Mouse (Mus musculus) ES-Bruce4 (cell line): Measurements from ENCODE around the gene Larp4. TPM values are rescaled to one million over a fixed set of nuclear protein-coding genes. Genes with fewer than 3 reads are reported as not detected.
A peak's percentile ranks its signal among the peaks of the same experiment; 100 is the strongest.
"Not testable (repeated sequence)": the region's sequence is repeated elsewhere in the genome, so short reads cannot be mapped to it uniquely, and the experiment has no call there.

Experiments
- H3K27ac ChIP-seq: 2 replicates; pipeline ENCODE4 v1.5.1; 2012; ENCODE audit warnings: low read length, inconsistent platforms; ENCODE audit not compliant: insufficient read depth
- H3K27me3 ChIP-seq: 2 replicates; pipeline ENCODE4 v1.6.1; 2012; ENCODE audit warnings: mild to moderate bottlenecking, low read length, inconsistent platforms; ENCODE audit not compliant: control insufficient read depth, poor library complexity, insufficient read depth, severe bottlenecking
- H3K36me3 ChIP-seq: 2 replicates; pipeline ENCODE4 v1.6.1; 2012; ENCODE audit warnings: inconsistent platforms, mild to moderate bottlenecking, low read length, moderate library complexity; ENCODE audit not compliant: control insufficient read depth, poor library complexity, insufficient read depth, severe bottlenecking
- H3K4me1 ChIP-seq: one replicate; pipeline ENCODE4 v1.8.1; 2011; ENCODE audit warnings: low read length; ENCODE audit not compliant: control insufficient read depth, insufficient read depth
- H3K4me3 ChIP-seq: 2 replicates; pipeline ENCODE4 v1.5.1; 2011; ENCODE audit warnings: low read depth, mild to moderate bottlenecking, low read length
- H3K9ac ChIP-seq: 2 replicates; pipeline ENCODE4 v1.6.1; 2012; ENCODE audit warnings: low read depth, mild to moderate bottlenecking, inconsistent platforms; ENCODE audit not compliant: poor library complexity, severe bottlenecking
- H3K9me3 ChIP-seq: replicated peaks from 2 replicates; pipeline ENCODE4 v1.6.1; 2012; ENCODE audit warnings: mild to moderate bottlenecking, low read length, inconsistent platforms; ENCODE audit not compliant: control insufficient read depth, poor library complexity, insufficient read depth, severe bottlenecking
- CTCF ChIP-seq: IDR thresholded peaks from one replicate; pipeline ENCODE4 v1.8.1; 2011; ENCODE audit warnings: low read depth, low read length
- EP300 ChIP-seq: IDR thresholded peaks from 2 replicates; pipeline ENCODE4 v1.6.1; 2011; ENCODE audit warnings: low read depth, low read length; ENCODE audit not compliant: insufficient read depth
- POLR2A ChIP-seq: IDR thresholded peaks from one replicate; pipeline ENCODE4 v1.8.1; 2011; ENCODE audit warnings: low read length; ENCODE audit not compliant: insufficient read depth
- polyA plus RNA-seq: library from polyadenylated mRNA; stranded (reverse); fragments of >200 nt; gene quantifications from 2 replicates; pipeline ENCODE4 v1.2.4, GENCODE M21; 2011; ENCODE audit warnings: low read depth; ENCODE audit not compliant: missing spikeins, insufficient read depth, insufficient read length

Gene Larp4
- polyA plus RNA-seq, 1 experiment = 144 TPM

- H3K27me3 ChIP-seq = no peaks in the 10 kb centered on the region
Measured at GRCm38 (mm10) chr15:99972361-99972988, 2.6 kb downstream of the Larp4 start.

GRCm38 (mm10) chr15:99972989-99973911 is 3.4 kb downstream of the Larp4 start:
- H3K9me3 ChIP-seq = no peaks in the 10 kb centered on the region
- H3K36me3 ChIP-seq = no peaks in the 10 kb centered on the region
- H3K4me1 ChIP-seq = no peaks in the 10 kb centered on the region
- TF ChIP-seq CTCF (no peak), EP300 (0 out of 2 replicates have a peak, but pooled peaks have one; percentile 1)
- peak overlapping the region; percentile 56 for H3K27ac ChIP-seq
- H3K27me3 ChIP-seq = no peaks in the 10 kb centered on the region
- H3K4me3 ChIP-seq = peak overlapping the region; percentile 87
- peak overlapping the region; percentile 92 for H3K9ac ChIP-seq

More at GRCm38 (mm10) chr15:99972361-99972988, 2.6 kb downstream of the Larp4 start:
- Histone ChIP-seq H3K9me3 (no peaks in the 10 kb centered on the region), H3K4me1 (no peaks in the 10 kb centered on the region), H3K9ac (peak overlapping the region; percentile 92), H3K4me3 (peak overlapping the region; percentile 91), H3K27ac (peak overlapping the region; percentile 66), H3K36me3 (no peaks in the 10 kb centered on the region)
- TF ChIP-seq EP300 = no peak
- no peak for TF ChIP-seq CTCF
- no peak for TF ChIP-seq POLR2A

GRCm38 (mm10) chr15:99974476-99975220 is 4.8 kb downstream of the Larp4 start:
- H3K4me3 ChIP-seq = 0 out of 2 replicates have a peak overlapping the region, but pooled peaks have one; percentile 16
- no peak overlapping the region for H3K27ac ChIP-seq
- H3K36me3 ChIP-seq = no peaks in the 10 kb centered on the region
- peak overlapping the region; percentile 11 for H3K9ac ChIP-seq
- H3K9me3 ChIP-seq = no peaks in the 10 kb centered on the region
- TF ChIP-seq CTCF (no peak), POLR2A (no peak), EP300 (no peak)
- no peaks in the 10 kb centered on the region for H3K27me3 ChIP-seq
- H3K4me1 ChIP-seq = no peaks in the 10 kb centered on the region

GRCm38 (mm10) chr15:99976121-99976520 is 6.3 kb downstream of the Larp4 start:
- not testable (repeated sequence) for H3K4me1 ChIP-seq, H3K9me3 ChIP-seq, H3K4me3 ChIP-seq, H3K27me3 ChIP-seq, H3K9ac ChIP-seq, H3K27ac ChIP-seq, H3K36me3 ChIP-seq

GRCm38 (mm10) chr15:99979266-99979665 is 9.4 kb downstream of the Larp4 start:
- no peaks in the 10 kb centered on the region for H3K4me1 ChIP-seq

More at GRCm38 (mm10) chr15:99979266-99979665, 9.4 kb downstream of the Larp4 start:
- Histone ChIP-seq H3K4me3 (no peak overlapping the region), H3K36me3 (0 out of 2 replicates have a peak, but pooled peaks cover 3% of the 10 kb centered on the region), H3K9me3 (no peaks in the 10 kb centered on the region), H3K27ac (no peak overlapping the region), H3K27me3 (no peaks in the 10 kb centered on the region), H3K9ac (no peak overlapping the region)
- TF ChIP-seq CTCF (no peak), POLR2A (no peak), EP300 (no peak)
